In genomic region chr2:91426321-91426720, GRCm38 (mm10) we compare ENCODE assay signal across 28 mouse cellular contexts. TPM values are rescaled to one million over a fixed set of nuclear protein-coding genes. Genes with fewer than 3 reads are reported as not detected.
DNase-seq lines count a peak whose midpoint lies in the region; ATAC-seq and TF ChIP-seq lines count a peak whose summit lies in the region.
"Had no signal": no experiment of that assay in that cellular context is flagged by ENCODE, and none has a peak within 500 bp of the region (broad histone marks: within the 10 kb centered on the region; RNA-seq: fewer than 3 reads in every experiment).

No protein-coding gene starts in this region.

- DNase-seq in forebrain, embryonic 11.5 days (ENCODE audit: low spot score), result no peak
- DNase-seq in forebrain, embryonic 14.5 days (ENCODE audit: low spot score), result no peak
- no peak for DNase-seq in hindbrain, embryonic 10.5 days (ENCODE audit: low spot score)
- DNase-seq in kidney, postnatal 0 days (ENCODE audit: low spot score), result no peak
- no peak for DNase-seq in kidney, postnatal 4 days
- DNase-seq in testis, postnatal 14 days (ENCODE audit: low spot score), result no peak
- DNase-seq: adrenal gland, adult 2 months; adrenal gland, postnatal 14 days; B cell, adult 2 months; cerebellum, adult 11 months; cerebellum, adult 2 months; cerebellum, adult 9-11 months; cerebellum, postnatal 25 days; gastrocnemius, postnatal 14 days; heart, postnatal 14 days; heart, postnatal 4 days had no signal

- no peak overlapping the region for H3K4me2 ChIP-seq in forebrain, embryonic 11.5 days (ENCODE audit: low read depth, low read length, severe bottlenecking)
- H3K4me2 ChIP-seq in forebrain, embryonic 14.5 days (ENCODE audit: low read length), result no peak overlapping the region
- no peak overlapping the region for H3K4me2 ChIP-seq in hindbrain, embryonic 16.5 days (ENCODE audit: low read length)
- no peak overlapping the region for H3K4me2 ChIP-seq in kidney, postnatal 0 days (ENCODE audit: low read length)
- H3K4me2 ChIP-seq: embryonic facial prominence, embryonic 12.5 days; embryonic facial prominence, embryonic 15.5 days; forebrain, embryonic 13.5 days; heart, embryonic 13.5 days; hindbrain, embryonic 12.5 days; hindbrain, embryonic 15.5 days; intestine, embryonic 15.5 days had no signal

- no peak overlapping the region for H3K9ac ChIP-seq in forebrain, embryonic 11.5 days (ENCODE audit: low read length)
- H3K9ac ChIP-seq in forebrain, embryonic 14.5 days (ENCODE audit: low read length), result no peak overlapping the region
- H3K9ac ChIP-seq in hindbrain, embryonic 16.5 days (ENCODE audit: low read depth, low read length), result no peak overlapping the region
- no peak overlapping the region for H3K9ac ChIP-seq in kidney, postnatal 0 days (ENCODE audit: low read depth, low read length)
- H3K9ac ChIP-seq: embryonic facial prominence, embryonic 12.5 days; embryonic facial prominence, embryonic 15.5 days; forebrain, embryonic 13.5 days; heart, embryonic 13.5 days; hindbrain, embryonic 12.5 days; hindbrain, embryonic 15.5 days; intestine, embryonic 15.5 days had no signal

- peaks cover 19% of the 10 kb centered on the region for H3K4me1 ChIP-seq in forebrain, embryonic 11.5 days (replicated peaks; ENCODE audit: control insufficient read depth, insufficient read depth, low read length)
- H3K4me1 ChIP-seq in forebrain, embryonic 14.5 days (ENCODE audit: control insufficient read depth, insufficient read depth, low read length), result peaks cover 24% of the 10 kb centered on the region
- H3K4me1 ChIP-seq in hindbrain, embryonic 10.5 days (replicated peaks), result peaks cover 41% of the 10 kb centered on the region
- H3K4me1 ChIP-seq in hindbrain, embryonic 16.5 days (ENCODE audit: control insufficient read depth, insufficient read depth, low read depth, low read length), result peaks cover 12% of the 10 kb centered on the region
- H3K4me1 ChIP-seq in kidney, postnatal 0 days (replicated peaks; ENCODE audit: insufficient read depth, low read length), result no peaks in the 10 kb centered on the region
- H3K4me1 ChIP-seq in testis, adult 2 months (ENCODE audit: control insufficient read depth, insufficient read depth, low read length), result peaks cover 2% of the 10 kb centered on the region; the same call in 1 of the 2 replicates

- H3K36me3 ChIP-seq in forebrain, embryonic 11.5 days (ENCODE audit: control insufficient read depth, insufficient read depth, low read length), result no peaks in the 10 kb centered on the region
- H3K36me3 ChIP-seq in forebrain, embryonic 14.5 days (ENCODE audit: control insufficient read depth, insufficient read depth, low read length), result no peaks in the 10 kb centered on the region
- peaks cover 8% of the 10 kb centered on the region for H3K36me3 ChIP-seq in hindbrain, embryonic 10.5 days
- peaks cover 8% of the 10 kb centered on the region for H3K36me3 ChIP-seq in hindbrain, embryonic 16.5 days (ENCODE audit: control insufficient read depth, insufficient read depth, low read length)
- H3K36me3 ChIP-seq in kidney, postnatal 0 days (ENCODE audit: insufficient read depth, low read length), result no peaks in the 10 kb centered on the region
- no peaks in the 10 kb centered on the region for H3K36me3 ChIP-seq in testis, adult 2 months (ENCODE audit: control insufficient read depth, insufficient read depth, low read length)
- H3K36me3 ChIP-seq: G1E; intestine, embryonic 15.5 days had no signal

- H3K27me3 ChIP-seq in forebrain, embryonic 11.5 days (ENCODE audit: control insufficient read depth, insufficient read depth, low read length), result no peaks in the 10 kb centered on the region
- H3K27me3 ChIP-seq in forebrain, embryonic 14.5 days (replicated peaks; ENCODE audit: control insufficient read depth, insufficient read depth, low read length), result no peaks in the 10 kb centered on the region
- H3K27me3 ChIP-seq in hindbrain, embryonic 10.5 days (ENCODE audit: insufficient read depth, poor library complexity, severe bottlenecking), result no peaks in the 10 kb centered on the region
- H3K27me3 ChIP-seq in hindbrain, embryonic 16.5 days (replicated peaks; ENCODE audit: control insufficient read depth, insufficient read depth, low read length), result no peaks in the 10 kb centered on the region
- H3K27me3 ChIP-seq in kidney, postnatal 0 days (ENCODE audit: insufficient read depth, low read length), result no peaks in the 10 kb centered on the region
- no peaks in the 10 kb centered on the region for H3K27me3 ChIP-seq in testis, adult 2 months (ENCODE audit: control insufficient read depth, insufficient read depth, low read length)
- H3K27me3 ChIP-seq: CH12.LX; embryonic facial prominence, embryonic 12.5 days; embryonic facial prominence, embryonic 15.5 days; heart, embryonic 13.5 days; hindbrain, embryonic 12.5 days; hindbrain, embryonic 15.5 days; intestine, embryonic 15.5 days; Patski had no signal

- WGBS in forebrain, embryonic 11.5 days, result 84% methylated on average over 1 of the region's 1 CpGs
- WGBS in forebrain, embryonic 14.5 days, result 88% methylated on average over 1 of the region's 1 CpGs
- WGBS in hindbrain, embryonic 10.5 days, result 89% methylated on average over 1 of the region's 1 CpGs
- WGBS in hindbrain, embryonic 16.5 days, result 81% methylated on average over 1 of the region's 1 CpGs
- 79% methylated on average over 1 of the region's 1 CpGs for WGBS in kidney, postnatal 0 days

- H3K4me3 ChIP-seq in forebrain, embryonic 11.5 days (ENCODE audit: low read depth, low read length), result no peak overlapping the region
- no peak overlapping the region for H3K4me3 ChIP-seq in forebrain, embryonic 14.5 days (ENCODE audit: low read depth, low read length)
- no peak overlapping the region for H3K4me3 ChIP-seq in hindbrain, embryonic 10.5 days
- H3K4me3 ChIP-seq in hindbrain, embryonic 16.5 days (ENCODE audit: low read length), result no peak overlapping the region
- H3K4me3 ChIP-seq in kidney, postnatal 0 days (replicated peaks; ENCODE audit: low read depth, low read length), result no peak overlapping the region
- no peak overlapping the region for H3K4me3 ChIP-seq in testis, adult 2 months (ENCODE audit: control insufficient read depth, low read depth, low read length)
- H3K4me3 ChIP-seq: embryonic facial prominence, embryonic 12.5 days; embryonic facial prominence, embryonic 15.5 days; forebrain, embryonic 13.5 days; heart, embryonic 13.5 days; hindbrain, embryonic 12.5 days; hindbrain, embryonic 15.5 days; intestine, embryonic 15.5 days had no signal

- TF ChIP-seq POLR2A in testis, adult 2 months (IDR thresholded peaks at IDR 0.05; ENCODE audit: control insufficient read depth, low read depth, low read length), result no peak

- no peaks in the 10 kb centered on the region for H3K9me3 ChIP-seq in forebrain, embryonic 11.5 days (ENCODE audit: control insufficient read depth, low read length)
- no peaks in the 10 kb centered on the region for H3K9me3 ChIP-seq in forebrain, embryonic 14.5 days (replicated peaks; ENCODE audit: control insufficient read depth, low read length)
- H3K9me3 ChIP-seq in hindbrain, embryonic 10.5 days, result no peaks in the 10 kb centered on the region
- no peaks in the 10 kb centered on the region for H3K9me3 ChIP-seq in hindbrain, embryonic 16.5 days (ENCODE audit: control insufficient read depth, low read length)
- H3K9me3 ChIP-seq in kidney, postnatal 0 days (replicated peaks; ENCODE audit: low read length), result no peaks in the 10 kb centered on the region
- H3K9me3 ChIP-seq: embryonic facial prominence, embryonic 12.5 days; embryonic facial prominence, embryonic 15.5 days; forebrain, embryonic 13.5 days; G1E; heart, embryonic 13.5 days; hindbrain, embryonic 12.5 days; hindbrain, embryonic 15.5 days; intestine, embryonic 15.5 days had no signal

- TF ChIP-seq CTCF in kidney, postnatal 0 days (IDR thresholded peaks at IDR 0.05; ENCODE audit: low read depth), result no peak
- no peak for TF ChIP-seq CTCF in testis, adult 2 months (IDR thresholded peaks at IDR 0.05; ENCODE audit: control insufficient read depth, insufficient read depth, insufficient replicate concordance, low read depth, low read length)

- H3K27ac ChIP-seq in forebrain, embryonic 11.5 days (ENCODE audit: low read depth, low read length), result peak overlapping the region; percentile 18; the same call in 1 of the 2 replicates
- no peak overlapping the region for H3K27ac ChIP-seq in forebrain, embryonic 14.5 days (ENCODE audit: low read depth, low read length)
- peak overlapping the region; percentile 45 for H3K27ac ChIP-seq in hindbrain, embryonic 10.5 days
- H3K27ac ChIP-seq in hindbrain, embryonic 16.5 days (ENCODE audit: low read depth, low read length), result no peak overlapping the region
- H3K27ac ChIP-seq in kidney, postnatal 0 days, result peak overlapping the region; percentile 15; the same call in 1 of the 2 replicates
- H3K27ac ChIP-seq in testis, adult 2 months (ENCODE audit: control insufficient read depth, insufficient read depth, low read depth, low read length), result peak overlapping the region; percentile 25; the same call in 1 of the 2 replicates
- H3K27ac ChIP-seq: embryonic facial prominence, embryonic 12.5 days; embryonic facial prominence, embryonic 15.5 days; forebrain, embryonic 13.5 days; heart, embryonic 13.5 days; hindbrain, embryonic 12.5 days; hindbrain, embryonic 15.5 days; intestine, embryonic 15.5 days had no signal

- ATAC-seq in forebrain, embryonic 11.5 days (replicated peaks; ENCODE audit: low FRiP score), result no peak
- ATAC-seq in forebrain, embryonic 14.5 days, result no peak
- no peak for ATAC-seq in hindbrain, embryonic 16.5 days
- no peak for ATAC-seq in kidney, postnatal 0 days (replicated peaks; ENCODE audit: low FRiP score, low read depth)
- ATAC-seq: forebrain, embryonic 13.5 days; intestine, embryonic 15.5 days; Patski had no signal

RNA-seq across cellular contexts. Expression of gene 1110051M20Rik, which starts 18.2 kb away (rescaled TPM):
- polyA plus RNA-seq in forebrain, embryonic 11.5 days (2014; fragmentation: Nextera tagmentation; extraction: Ambion mirVana), result 102 and 114 TPM in 2 replicates
- polyA plus RNA-seq in forebrain, embryonic 14.5 days (2014; fragmentation: Nextera tagmentation; extraction: Ambion mirVana), result 168 and 170 TPM in 2 replicates
- polyA plus RNA-seq in hindbrain, embryonic 10.5 days (2016; fragmentation: Nextera tagmentation; extraction: Ambion mirVana), result 86.4 and 96.7 TPM in 2 replicates
- polyA plus RNA-seq in hindbrain, embryonic 16.5 days (2015; fragmentation: Nextera tagmentation; extraction: Ambion mirVana), result 161 and 163 TPM in 2 replicates
- polyA plus RNA-seq in kidney, postnatal 0 days (2015; fragmentation: Nextera tagmentation; extraction: Ambion mirVana), result 55.7 and 56.8 TPM in 2 replicates
- polyA plus RNA-seq in testis, adult 2 months (2012; rRNA removed), result 81.5 and 91.7 TPM in 2 replicates

RNA-seq across cellular contexts. Expression of gene Lrp4, which starts 31.0 kb away (rescaled TPM):
- polyA plus RNA-seq in forebrain, embryonic 11.5 days (2014; fragmentation: Nextera tagmentation; extraction: Ambion mirVana), result 10.2 and 11.3 TPM in 2 replicates
- 4.7 and 5.1 TPM in 2 replicates for polyA plus RNA-seq in forebrain, embryonic 14.5 days (2014; fragmentation: Nextera tagmentation; extraction: Ambion mirVana)
- polyA plus RNA-seq in hindbrain, embryonic 10.5 days (2016; fragmentation: Nextera tagmentation; extraction: Ambion mirVana), result 6.4 and 7.6 TPM in 2 replicates
- polyA plus RNA-seq in hindbrain, embryonic 16.5 days (2015; fragmentation: Nextera tagmentation; extraction: Ambion mirVana), result 4.5 and 5.3 TPM in 2 replicates
- polyA plus RNA-seq in kidney, postnatal 0 days (2015; fragmentation: Nextera tagmentation; extraction: Ambion mirVana), result 5.9 and 7.0 TPM in 2 replicates
- polyA plus RNA-seq in testis, adult 2 months (2012; rRNA removed), result 0.44 and 0.96 TPM in 2 replicates
- polyA plus RNA-seq: G1E had no signal

Comparison
In these comparisons a context has a peak if more than half of its experiments do, and no peak if none do; other contexts are left out.
1. H3K27ac ChIP-seq: peak in forebrain, embryonic 11.5 days (single experiment), hindbrain, embryonic 10.5 days (single experiment), kidney, postnatal 0 days (single experiment) and testis, adult 2 months (single experiment); none in forebrain, embryonic 14.5 days (single experiment) and hindbrain, embryonic 16.5 days (single experiment).